In the genomic region with DNA sequence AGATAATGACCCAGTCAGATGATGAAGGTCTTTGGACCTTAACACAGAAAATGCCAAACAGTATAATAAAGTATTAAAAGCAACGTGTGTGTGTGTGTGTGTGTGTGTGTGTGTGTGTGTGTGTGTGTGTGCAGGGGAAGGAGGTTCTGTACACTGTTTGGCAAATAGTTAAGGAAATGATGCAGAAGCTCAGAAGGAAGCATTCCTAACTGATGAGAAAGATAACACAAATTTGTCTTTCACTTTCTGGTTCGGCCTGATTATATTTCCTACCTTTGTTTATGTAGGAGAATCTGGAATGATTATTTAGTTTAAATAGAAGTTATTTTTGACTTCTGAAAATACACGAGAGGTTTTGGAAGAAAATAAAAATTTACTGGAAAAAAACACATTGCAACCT, we compare ENCODE assay signal across 20 mouse cellular contexts.
"Had no signal": no experiment of that assay in that cellular context is flagged by ENCODE, and none has a peak within 500 bp of the region (broad histone marks: within the 10 kb centered on the region; RNA-seq: fewer than 3 reads in every experiment).

No protein-coding gene starts in this region.

- H3K4me1 ChIP-seq: heart, embryonic 13.5 days; heart, embryonic 15.5 days; hindbrain, embryonic 10.5 days; hindbrain, embryonic 12.5 days; intestine, embryonic 15.5 days; limb, embryonic 10.5 days; limb, embryonic 12.5 days had no signal

- H3K4me3 ChIP-seq: gastrocnemius, adult 2 months; heart, embryonic 13.5 days; heart, embryonic 15.5 days; hindbrain, embryonic 10.5 days; hindbrain, embryonic 12.5 days; intestine, embryonic 15.5 days; layer of hippocampus, adult 2 months; left cerebral cortex, adult 2 months; limb, embryonic 10.5 days; limb, embryonic 12.5 days had no signal

- H3K27me3 ChIP-seq: heart, embryonic 13.5 days; heart, embryonic 15.5 days; hindbrain, embryonic 12.5 days; intestine, embryonic 15.5 days; limb, embryonic 12.5 days had no signal

- H3K27ac ChIP-seq: heart, embryonic 13.5 days; heart, embryonic 15.5 days; hindbrain, embryonic 10.5 days; hindbrain, embryonic 12.5 days; hindbrain, embryonic 14.5 days; intestine, embryonic 15.5 days; layer of hippocampus, adult 2 months; left cerebral cortex, adult 2 months; limb, embryonic 10.5 days; limb, embryonic 12.5 days had no signal

- H3K36me3 ChIP-seq: heart, embryonic 13.5 days; heart, embryonic 15.5 days; hindbrain, embryonic 10.5 days; hindbrain, embryonic 12.5 days; intestine, embryonic 15.5 days; limb, embryonic 10.5 days; limb, embryonic 12.5 days had no signal

- DNase-seq: gastrocnemius, adult 2 months; gastrocnemius, postnatal 10 days; gastrocnemius, postnatal 25 days; heart, postnatal 14 days; heart, postnatal 4 days; kidney, adult 8-10 months; kidney, postnatal 10 days; kidney, postnatal 25 days; kidney, postnatal 4 days; liver had no signal

- H3K9ac ChIP-seq: heart, embryonic 13.5 days; heart, embryonic 15.5 days; hindbrain, embryonic 12.5 days; hindbrain, embryonic 14.5 days; intestine, embryonic 15.5 days; limb, embryonic 12.5 days had no signal
